Mouse (Mus musculus): ENCODE data around the gene Msl1.

DNA sequence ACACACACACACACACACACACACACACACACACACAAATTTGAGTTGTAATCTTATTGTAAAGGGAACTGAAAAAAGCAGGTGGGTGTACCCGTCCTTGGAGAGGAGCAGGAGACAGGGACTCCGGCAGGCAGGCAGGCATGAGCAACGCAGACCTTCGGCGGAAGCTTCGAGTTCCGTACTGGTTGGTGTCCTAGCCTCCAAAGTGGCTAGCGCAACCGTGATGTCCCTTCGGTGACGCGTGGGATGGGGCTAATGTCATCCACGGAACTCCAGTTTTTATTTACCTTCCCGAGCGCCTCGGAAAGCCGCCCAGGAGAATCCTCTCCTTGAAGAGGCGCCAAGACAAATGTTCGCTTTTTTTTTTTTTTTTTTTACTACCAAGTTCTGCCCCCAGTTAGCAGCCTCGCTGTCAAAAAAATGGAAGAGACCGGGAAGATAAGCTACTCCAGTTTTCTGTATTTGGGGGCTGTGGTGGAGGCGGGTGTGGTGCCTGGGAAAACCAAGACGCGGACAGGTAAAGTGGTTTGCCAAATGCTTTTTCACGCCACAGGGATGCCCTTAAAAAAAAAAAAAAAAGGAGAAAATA is 6.0 kb upstream of the Msl1 start:
- no peak for TF ChIP-seq USF2 (conservative IDR thresholded peaks at IDR 0.05; ENCODE audit: low read depth, low read length)
- no peak for TF ChIP-seq ZMIZ1 (IDR thresholded peaks at IDR 0.05; ENCODE audit: low read depth, low read length)
- TF ChIP-seq CTCF (conservative IDR thresholded peaks at IDR 0.05 in 1 of 2, IDR thresholded peaks at IDR 0.05 in 1 of 2; ENCODE audit: low read depth in 2 of 2, low read length in 2 of 2) = no peak
- TF ChIP-seq JUND (conservative IDR thresholded peaks at IDR 0.05; ENCODE audit: low read depth, low read length) = no peak
- no peak for TF ChIP-seq SMC3 (IDR thresholded peaks at IDR 0.05; ENCODE audit: low read depth, low read length)
- peak; percentile 40 for TF ChIP-seq MXI1 (IDR thresholded peaks at IDR 0.05; ENCODE audit: low read depth, low read length)
- 0 out of 2 replicates have a peak, but pooled peaks have one; percentile 3 for TF ChIP-seq NRF1 (IDR thresholded peaks at IDR 0.05; ENCODE audit: low read depth, low read length)
- TF ChIP-seq POLR2A (IDR thresholded peaks at IDR 0.05; ENCODE audit: low read depth, low read length) = peak; percentile 48
- TF ChIP-seq CHD1 (IDR thresholded peaks at IDR 0.05; ENCODE audit: low read depth, low read length) = no peak
- TF ChIP-seq ELF1 (IDR thresholded peaks at IDR 0.05; ENCODE audit: low read depth, low read length) = no peak

Measured in CH12.LX (cell line).